Mouse (Mus musculus) embryo, embryonic 11.5 days (tissue): Measurements from ENCODE around the gene Extl1.
A peak's percentile ranks its signal among the peaks of the same experiment; 100 is the strongest.

Source experiments
- DNase-seq: peaks from one replicate; pipeline ENCODE4 v3.0.0-alpha.2; 2012; ENCODE audit warnings: low read depth, low spot score

Gene Extl1

DNA sequence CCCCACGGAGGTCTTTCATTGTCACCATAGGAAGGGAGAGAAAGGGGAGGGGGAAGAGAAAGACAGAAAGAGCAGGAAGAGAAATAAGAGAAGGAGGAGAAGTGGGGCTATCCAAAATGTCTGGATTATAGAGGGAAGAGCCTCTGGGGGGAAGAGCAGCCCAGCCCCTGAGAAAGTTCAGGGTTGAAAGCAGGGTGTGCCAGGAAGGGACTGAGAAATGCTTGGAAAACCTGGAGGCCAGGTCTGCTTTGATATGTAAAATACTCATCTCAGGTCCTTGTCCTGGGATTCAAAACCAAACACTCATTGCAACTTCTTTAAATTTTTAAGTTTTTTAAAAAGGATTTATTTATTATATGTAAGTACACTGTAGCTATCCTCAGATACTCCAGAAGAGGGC lies 8.0 kb upstream of the Extl1 start:
- DNase-seq = no peak

DNA sequence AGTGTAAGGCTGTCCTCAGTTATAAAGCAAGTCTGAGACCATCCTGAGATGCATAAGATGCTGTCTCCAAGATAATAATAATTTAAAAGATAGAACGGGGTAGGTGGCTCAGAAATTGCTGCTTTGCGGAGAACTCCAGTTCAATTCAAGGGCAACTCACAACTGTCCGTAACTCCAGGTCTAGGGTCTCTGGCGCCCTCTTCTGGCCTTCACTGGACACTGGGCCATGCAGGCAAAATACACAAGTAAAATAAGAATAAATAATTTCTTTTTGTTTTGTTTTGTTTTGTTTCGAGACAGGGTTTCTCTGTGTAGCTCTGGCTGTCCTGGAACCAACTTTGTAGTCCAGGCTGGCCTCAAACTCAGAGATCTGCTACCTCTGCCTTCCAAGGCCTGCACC lies 4.7 kb upstream of the Extl1 start:
- DNase-seq = peak; percentile 69

DNA sequence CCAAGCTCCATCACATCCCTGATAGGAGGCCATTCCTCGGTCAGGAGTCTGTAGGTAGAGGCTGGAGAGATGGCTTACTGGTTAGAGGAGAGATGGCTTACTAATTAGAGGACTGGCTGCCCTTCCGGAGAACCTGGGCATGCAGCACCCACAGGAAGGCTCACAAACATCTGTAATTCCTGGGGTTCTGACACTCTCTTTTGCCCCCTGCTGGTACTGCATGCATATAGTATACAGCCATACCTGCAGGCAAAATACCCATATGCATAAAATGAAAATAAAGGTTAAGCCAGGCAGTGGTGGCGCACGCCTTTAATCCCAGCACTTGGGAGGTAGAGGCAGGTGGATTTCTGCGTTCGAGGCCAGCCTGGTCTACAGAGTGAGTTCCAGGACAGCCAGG lies 3.6 kb upstream of the Extl1 start:
- DNase-seq = no peak

DNA sequence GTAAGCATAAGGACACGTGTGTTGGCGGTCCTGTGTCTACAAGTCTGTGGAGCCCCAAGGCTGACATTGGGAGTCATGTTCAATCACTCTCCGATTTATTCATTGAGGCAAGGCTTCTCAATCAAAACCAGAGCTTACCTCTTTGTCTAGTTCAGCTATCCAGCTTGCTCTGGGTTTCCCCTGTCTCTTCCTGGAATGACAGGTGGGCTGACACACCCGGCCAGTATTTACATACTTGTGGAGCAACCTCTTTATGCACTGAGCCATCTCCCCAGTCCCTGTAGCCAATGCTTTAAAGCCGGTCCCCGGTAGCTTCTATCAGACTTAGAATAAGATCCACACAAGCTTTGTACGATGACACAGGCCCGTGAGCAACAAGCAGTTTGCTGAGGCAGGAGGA lies 4.1 kb downstream of the Extl1 start:
- DNase-seq = no peak

DNA sequence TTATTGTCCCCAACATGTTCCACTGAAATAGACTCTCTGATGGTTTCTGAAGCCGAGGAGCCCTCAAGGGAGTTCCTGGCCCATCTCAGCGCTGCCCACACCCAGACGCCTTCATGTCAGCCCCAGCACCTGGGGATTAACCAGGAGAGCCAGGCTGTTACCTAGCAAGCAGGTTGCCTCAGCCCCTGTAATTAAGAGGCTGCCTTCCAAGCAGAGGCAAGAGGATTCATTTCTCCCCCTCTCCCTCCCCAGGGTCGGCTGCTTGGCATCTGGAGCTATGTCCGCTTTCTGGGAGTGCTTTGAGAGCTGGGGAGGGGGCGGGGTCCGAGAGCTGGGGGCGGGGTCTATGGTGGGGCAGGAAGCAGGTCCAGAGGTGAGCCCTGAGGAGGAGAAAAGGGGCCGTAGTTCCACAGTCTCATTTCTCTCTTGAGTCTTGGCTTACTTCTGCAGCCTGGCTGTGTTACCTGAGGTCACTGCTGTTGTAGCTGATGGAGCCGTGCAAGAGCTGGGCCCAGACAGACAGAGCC lies 5.5 kb downstream of the Extl1 start:
- no peak for DNase-seq

DNA sequence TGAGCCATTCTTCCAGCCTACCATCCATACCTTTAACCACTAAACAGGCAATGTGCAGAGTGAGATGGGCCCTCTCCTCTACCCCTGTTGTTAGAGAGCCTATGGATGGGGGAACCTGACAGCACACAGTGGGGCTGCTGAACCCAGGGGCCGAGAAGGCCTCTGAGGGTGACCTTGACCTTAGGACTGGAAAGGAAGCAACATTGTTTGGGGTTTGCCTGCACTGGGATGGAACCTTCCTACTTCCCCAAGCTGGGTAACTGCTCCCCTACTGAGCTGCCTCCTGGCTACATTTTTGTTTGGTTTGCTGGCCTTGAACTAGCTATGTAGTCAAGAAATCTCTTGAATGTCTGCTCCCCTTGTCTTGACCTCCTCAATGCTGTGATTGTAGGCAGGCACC lies 9.3 kb downstream of the Extl1 start:
- no peak for DNase-seq

DNA sequence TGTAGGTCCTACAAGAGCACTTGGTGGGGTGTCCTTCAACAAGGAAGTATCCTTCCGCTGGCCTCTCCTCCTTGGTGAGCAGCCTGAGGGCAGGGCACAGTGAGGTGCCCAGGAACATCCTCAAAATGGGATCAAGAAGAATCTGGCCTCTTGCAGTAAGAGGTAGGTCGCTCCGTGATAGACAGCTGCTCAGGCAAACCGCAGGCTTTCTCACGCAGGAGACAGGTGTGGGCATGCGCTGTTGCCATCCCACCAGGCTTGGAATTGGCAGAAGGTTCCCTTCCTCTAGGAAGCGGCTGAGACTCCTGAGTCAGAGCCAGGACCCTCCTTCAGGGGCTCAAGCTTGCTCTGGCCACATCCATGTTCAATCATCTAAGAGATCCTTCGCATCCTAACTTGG lies 10.4 kb downstream of the Extl1 start:
- no peak for DNase-seq

DNA sequence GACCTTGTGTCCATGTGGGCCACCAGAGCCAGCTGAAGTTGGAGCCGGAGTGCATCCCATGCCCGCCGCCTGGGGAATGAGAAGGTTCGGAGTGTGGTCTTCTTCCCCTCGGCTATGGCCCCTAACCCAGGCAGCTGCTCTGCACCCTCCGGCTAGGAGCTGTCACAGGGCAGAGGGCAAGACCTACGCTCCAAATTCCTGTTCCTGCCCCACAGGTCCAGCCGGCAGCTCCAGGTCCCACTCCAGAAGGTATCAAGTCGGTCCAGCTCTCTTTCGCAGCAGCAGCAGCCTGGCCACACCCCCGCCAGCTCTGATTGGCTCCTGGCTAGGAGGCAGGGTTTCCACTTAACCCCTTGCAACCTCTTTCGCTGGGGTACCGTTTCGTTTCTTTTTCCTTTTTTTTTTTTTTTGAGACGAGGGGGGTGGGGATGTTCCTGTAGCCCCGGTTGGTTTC lies 11.3 kb downstream of the Extl1 start:
- peak; percentile 70 for DNase-seq

DNA sequence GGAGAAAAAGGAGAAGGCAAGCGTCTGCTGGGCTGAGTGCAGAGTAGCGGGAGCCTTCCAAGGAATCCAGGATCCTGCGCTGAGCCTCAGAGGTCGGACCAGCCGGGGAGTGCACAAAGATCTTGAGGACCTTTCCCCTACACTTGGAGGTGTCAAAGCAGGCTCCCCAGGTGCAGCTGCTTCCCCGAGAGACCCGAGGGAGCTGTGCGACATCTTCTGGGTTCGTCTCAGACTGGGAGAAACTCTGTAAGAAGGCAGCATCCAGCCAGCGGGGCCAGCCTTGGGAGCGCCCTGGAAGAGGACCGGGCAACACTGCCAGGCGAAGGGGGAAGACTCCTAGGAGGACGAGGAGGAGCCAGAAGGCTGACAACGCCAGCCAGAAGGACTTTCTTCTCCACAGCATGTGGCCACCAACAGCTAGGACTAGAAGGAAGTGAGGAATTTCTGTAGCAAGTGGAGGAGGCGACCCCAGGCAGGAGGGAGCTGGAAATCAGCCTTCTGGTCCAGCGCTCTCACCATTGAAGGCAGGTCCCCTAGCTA lies 12.3 kb downstream of the Extl1 start:
- DNase-seq = no peak

DNA sequence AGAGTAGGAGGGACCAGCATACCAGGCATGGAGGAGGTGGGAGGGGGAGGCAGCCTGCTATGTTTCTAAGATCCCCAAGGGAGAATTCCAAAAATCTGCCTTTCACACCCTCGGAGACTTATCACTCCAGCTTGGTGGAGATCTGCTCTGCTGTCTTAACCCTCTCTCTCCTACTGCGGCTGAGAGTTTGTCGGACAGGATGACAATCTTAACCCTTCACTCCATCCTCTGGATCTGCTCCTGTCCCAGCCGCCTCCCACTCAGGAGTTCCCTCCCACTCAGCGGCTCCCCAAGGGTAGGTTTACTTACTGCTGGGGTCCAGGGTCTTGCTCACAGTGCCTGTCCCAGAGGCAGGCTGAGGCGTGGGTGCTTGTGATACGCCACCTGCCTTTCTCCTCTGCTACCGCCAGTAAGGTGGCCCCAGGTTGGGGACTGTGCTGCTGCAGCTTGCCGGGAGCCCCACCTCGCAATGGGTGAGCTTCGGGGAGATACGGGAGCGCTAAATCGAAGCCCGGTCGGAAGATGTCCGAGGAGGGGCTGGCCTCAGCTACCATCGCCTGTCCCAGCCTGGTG lies 12.9 kb downstream of the Extl1 start:
- DNase-seq = no peak

DNA sequence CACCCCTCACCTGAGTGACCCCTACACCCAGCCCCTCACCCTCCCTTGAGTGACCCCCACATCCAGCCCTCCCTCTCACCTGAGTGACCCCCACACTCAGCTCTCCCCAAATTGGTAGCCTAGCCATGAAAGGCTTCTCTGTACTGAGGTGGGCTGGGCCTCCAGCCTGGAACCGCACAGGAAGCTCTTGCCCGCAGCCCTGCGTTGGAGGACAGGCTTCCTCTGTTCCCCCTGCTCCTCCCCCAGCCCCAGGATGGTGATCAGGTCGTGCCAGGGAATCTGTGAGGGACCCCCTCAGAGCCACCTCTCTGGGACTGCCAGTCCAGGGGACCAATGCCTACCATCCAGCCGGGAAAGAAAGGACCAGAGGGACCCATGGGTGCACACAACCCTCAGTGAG lies 18.4 kb downstream of the Extl1 start:
- DNase-seq = no peak

DNA sequence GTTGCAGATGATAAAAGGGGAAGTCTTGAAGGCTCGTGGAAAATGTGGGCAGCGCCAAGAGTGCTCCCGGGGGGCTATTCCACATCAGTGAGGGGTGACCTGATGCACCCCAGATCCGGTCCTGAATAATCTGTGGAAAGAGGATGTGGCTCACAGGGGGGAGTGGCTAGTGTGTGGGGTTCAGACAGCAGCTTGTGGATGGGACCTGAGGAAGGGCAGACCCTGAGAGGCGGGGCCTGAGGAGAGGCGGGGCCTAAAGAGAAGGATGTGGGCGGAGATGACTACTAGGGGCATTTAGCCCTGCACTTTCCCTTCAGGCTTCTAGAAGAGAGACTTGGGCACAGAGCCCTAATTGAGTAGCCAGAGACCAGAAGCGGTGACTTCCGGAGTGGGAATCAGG lies 21.1 kb downstream of the Extl1 start:
- no peak for DNase-seq

DNA sequence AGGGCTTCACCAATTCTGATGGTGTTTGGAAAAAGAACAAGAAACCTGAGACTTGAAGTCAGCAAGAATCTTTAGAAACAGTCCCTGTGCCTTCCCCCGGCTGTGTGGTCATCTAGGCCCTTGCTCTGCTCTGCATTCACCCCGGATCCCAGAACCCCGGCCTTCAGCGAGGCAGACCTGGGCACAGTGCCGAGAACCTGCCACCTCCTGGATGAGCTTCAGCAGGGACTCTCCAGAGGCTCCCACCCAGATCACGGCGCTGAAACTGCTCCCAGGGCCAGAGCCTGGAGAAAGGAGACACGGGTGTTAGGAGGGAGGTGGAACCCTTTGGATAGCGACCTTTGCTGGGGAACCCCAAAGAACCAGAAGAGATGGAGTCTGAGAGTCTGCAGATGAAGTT lies 21.5 kb downstream of the Extl1 start:
- no peak for DNase-seq

DNA sequence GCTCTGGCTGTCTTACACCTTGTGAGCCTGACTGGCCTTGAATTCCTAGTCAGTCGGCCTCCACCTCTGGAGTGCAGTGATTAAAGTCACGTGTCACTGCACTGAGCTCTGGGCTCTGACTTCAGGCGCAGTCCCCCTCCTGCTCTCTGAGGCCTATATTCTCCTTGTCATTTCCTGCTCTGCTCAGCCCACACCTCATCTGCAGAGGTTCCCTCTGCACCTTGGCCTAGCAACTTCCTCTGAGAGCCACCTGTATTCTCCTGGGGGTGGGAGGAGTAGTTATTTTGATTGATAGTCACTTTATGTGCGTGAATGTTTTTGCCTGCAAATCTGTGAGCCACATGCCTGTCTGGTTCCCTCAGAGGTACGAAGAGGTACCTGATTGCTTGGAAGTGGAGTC lies 22.4 kb downstream of the Extl1 start:
- no peak for DNase-seq

DNA sequence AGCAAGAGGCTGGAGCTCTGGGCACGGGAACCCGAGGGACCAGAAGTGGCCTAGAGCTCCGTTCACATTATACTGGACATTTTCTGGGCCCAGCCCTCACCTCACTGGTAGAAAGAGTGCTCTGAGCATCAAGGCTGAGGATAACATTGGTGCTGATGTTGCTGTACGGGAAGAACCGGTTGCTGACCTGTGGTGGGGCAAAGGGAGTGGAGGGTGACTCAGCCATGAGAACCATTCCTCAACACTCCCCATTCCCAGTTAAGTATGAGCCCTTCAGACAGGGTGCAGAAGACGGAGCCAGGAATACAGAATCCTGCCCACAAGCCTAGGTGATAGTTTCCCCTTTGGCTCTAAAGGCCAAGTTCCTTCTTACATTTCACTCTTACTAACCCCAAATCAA lies 24.0 kb downstream of the Extl1 start:
- no peak for DNase-seq

DNA sequence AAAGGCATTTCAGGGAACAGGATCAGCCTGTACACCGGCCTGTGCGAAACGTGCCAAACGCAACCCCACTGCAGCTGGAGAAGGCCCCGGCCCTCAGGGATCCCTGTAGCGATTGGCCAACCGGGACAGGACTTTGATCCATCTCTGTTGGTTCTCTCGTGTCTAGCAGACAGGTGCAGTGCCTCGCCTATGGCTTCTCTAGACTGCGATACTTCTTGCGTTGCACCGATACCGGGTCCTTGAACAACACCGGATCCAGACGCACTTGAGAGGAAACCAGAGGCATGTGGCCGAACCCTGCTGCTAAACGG lies 26.2 kb downstream of the Extl1 start:
- DNase-seq = no peak

DNA sequence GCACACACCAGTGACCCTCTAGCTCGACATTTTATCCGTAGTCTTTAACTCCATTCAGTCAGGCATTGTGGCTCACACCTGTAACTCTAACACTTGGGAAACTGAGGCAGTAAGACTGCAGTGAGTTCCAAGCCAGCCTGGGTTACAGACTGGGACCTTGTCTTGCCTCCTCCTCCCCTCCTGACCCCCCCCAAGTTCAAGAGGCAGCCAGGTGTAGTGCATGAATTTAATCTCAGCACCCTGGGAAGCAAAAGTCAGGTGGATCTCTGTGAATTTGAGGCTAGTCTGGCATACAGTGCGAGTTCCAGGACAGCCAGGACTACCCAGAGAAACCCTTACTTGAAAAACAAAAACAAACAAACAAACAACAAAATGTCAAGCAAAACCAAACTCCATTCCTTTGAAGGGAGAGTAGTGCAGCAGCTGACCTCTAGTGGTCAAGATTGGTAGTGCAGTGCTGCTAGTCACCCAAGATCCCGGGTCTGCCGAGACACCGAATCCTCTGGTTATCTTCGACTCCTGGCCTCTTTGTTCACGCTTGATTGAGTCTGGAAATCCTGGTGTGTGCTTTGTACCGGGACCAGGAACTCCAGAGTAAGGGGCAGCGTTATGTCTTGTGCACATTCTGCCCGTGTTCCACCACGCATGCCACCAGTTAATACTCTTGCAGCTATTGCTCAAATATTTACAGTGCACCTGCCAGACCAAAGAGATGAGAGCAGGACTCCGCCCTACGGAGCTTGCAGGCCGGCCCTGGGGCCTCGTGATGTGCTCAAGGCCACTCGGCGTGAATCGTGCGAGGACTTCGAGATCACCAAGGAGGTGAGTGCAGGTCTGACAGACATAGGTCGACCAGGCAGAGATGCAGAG lies 26.8 kb downstream of the Extl1 start:
- DNase-seq = peak; percentile 31

DNA sequence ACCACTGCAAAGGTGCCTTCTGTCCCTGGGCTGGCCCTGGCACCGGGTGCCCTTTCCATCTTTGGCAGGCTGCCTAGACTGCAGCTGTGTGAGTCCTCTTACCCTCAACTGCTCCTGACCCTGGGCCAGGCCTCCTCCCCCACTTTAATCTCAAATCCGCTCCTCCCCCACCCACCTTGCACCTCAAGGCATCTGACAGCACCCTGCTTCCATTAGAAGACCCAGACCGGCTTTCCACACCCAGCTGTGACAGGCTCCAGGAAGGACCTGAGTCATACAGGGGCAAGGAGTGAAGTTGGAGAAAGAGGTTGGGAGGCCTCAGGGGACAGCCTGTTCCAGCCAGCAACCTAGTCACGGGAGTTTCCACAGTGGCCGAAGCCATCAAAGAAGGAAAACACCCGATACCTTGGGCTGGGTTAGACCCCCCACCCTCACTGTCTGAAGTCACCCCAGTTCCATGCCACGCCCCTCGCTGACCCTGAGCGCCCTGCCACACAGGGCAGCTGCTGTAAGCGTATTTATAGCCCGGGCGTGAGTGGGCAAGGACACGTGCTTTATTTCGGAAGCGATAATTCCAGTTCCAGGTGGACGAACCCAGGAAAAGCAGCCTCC lies 27.7 kb downstream of the Extl1 start:
- no peak for DNase-seq

DNA sequence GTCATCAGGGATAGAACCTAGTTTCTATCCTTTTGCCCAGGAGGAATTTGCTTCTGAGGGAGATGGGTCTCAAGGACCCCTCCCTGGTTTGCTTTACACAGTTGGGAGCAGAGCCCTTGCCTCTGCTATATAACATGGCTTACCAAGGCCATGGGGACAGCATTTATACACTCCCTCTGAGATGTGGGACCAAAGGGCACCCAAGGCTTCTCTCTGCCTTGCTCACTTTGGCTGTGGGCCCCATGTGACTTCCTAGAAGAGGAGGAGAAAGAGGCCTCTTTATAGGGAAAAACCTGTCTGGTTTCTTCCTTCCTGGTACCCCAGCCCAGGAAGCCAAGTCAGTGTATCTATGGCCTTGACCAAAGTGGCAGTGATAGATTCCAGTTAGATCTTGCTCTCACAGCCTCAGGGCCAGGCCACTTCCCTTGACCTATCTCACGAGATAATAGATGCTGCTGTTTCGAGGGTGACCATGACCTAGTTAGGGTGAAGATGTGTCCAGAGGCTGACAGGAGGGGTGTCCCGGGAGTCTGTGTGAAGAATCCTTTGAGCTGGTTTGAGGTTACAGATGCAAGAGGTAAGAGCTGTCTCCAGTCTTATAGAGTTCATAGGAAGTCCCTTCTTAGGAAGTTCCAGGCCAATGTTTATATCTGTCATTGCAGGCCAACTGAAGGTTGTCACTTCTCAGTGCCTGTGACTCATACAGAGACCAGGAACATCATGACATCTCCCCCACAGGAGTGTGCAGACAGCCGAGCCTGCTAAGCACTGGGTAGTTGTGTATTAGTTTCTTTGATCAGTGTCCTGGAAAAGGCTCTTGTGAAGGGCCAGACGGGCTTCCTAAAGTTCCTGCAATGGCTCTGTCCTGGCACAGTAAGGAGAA lies 29.9 kb downstream of the Extl1 start:
- DNase-seq = no peak

DNA sequence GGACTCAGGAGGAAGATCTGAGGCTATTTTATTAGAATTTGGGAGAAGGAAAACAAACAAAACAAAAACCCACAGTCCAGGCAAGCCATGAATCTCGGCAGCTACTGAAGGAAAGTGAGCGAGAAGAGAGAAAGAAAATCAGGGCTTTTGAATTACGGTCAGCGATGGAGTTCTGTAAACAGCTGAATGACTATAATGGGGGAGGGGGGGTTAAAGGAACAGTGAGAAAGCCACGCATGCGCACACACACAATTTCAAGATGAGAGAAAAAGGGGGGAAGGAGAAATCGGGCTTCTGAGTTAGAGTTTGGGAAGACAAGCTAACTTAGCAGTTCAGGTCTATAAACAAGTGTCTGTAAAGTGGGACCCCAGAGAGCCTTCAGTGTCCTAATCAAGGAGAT lies 30.7 kb downstream of the Extl1 start:
- DNase-seq = no peak

DNA sequence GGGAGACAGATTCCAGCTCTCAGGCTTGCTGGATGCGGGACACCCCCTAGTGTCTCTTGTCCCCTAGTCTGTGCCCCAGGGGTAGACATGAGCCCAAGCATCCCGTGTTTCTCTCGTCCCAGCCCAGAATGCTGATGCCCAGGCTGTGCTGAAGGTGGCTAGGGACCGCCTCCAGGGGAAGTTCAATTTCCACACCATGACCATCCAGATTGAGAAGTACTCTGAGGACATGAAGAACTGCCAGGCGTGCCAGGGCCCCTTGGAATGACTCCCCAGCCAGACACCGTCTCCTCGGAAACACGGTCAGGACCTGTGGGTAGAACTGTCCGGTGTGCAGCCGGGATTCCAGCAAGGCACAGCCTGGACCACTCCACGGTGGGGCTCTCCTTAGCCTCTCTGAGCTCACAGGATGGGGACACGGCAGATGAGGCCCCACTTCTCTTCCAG lies 31.4 kb downstream of the Extl1 start:
- DNase-seq = no peak
